Comparison of ENCODE assay signal across 23 mouse cellular contexts in genomic region chr8:94458567-94458966, GRCm38 (mm10). TPM values are rescaled to one million over a fixed set of nuclear protein-coding genes. Genes with fewer than 3 reads are reported as not detected.
A peak's percentile ranks its signal among the peaks of the same experiment; 100 is the strongest.
DNase-seq lines count a peak whose midpoint lies in the region; ATAC-seq and TF ChIP-seq lines count a peak whose summit lies in the region.
"Had no signal": no experiment of that assay in that cellular context is flagged by ENCODE, and none has a peak within 500 bp of the region (broad histone marks: within the 10 kb centered on the region; RNA-seq: fewer than 3 reads in every experiment).

No protein-coding gene starts in this region.

- peak; percentile 96 for ATAC-seq in granulocyte monocyte progenitor cell, adult 5-6 weeks (replicated peaks; ENCODE audit: poor library complexity, severe bottlenecking)
- ATAC-seq: forebrain, embryonic 13.5 days; hindbrain, embryonic 16.5 days; liver, embryonic 12.5 days; midbrain, embryonic 13.5 days; Patski had no signal

- 30% methylated on average over 2 of the region's 2 CpGs for WGBS in thymus, adult 2 months

- peaks cover 17% of the 10 kb centered on the region for H3K27me3 ChIP-seq in myocyte (ENCODE audit: control insufficient read depth, insufficient read depth, insufficient read length)
- no peaks in the 10 kb centered on the region for H3K27me3 ChIP-seq in thymus, adult 2 months (ENCODE audit: control insufficient read depth, insufficient read depth, low read length)
- H3K27me3 ChIP-seq: forebrain, embryonic 13.5 days; liver, embryonic 12.5 days; midbrain, embryonic 13.5 days; Patski had no signal

- no peaks in the 10 kb centered on the region for H3K36me3 ChIP-seq in myocyte (ENCODE audit: control insufficient read depth, insufficient read depth)
- no peaks in the 10 kb centered on the region for H3K36me3 ChIP-seq in thymus, adult 2 months (ENCODE audit: control insufficient read depth, insufficient read depth, low read length)
- H3K36me3 ChIP-seq: embryonic facial prominence, embryonic 10.5 days; limb, embryonic 10.5 days; liver, embryonic 12.5 days; midbrain, embryonic 13.5 days had no signal

- no peaks in the 10 kb centered on the region for H3K79me2 ChIP-seq in myocyte (ENCODE audit: control insufficient read depth, insufficient read depth)

- no peak for TF ChIP-seq CTCF in thymus, adult 2 months (IDR thresholded peaks at IDR 0.05; ENCODE audit: borderline replicate concordance, control insufficient read depth, extremely low read depth, insufficient read depth, low read length, poor library complexity)

- TF ChIP-seq POLR2A in myocyte (IDR thresholded peaks at IDR 0.05; ENCODE audit: insufficient read length, low read depth) = no peak
- TF ChIP-seq POLR2A in thymus, adult 2 months (IDR thresholded peaks at IDR 0.05; ENCODE audit: control insufficient read depth, extremely low read depth, insufficient read depth, low read length, poor library complexity) = no peak

- DNase-seq in CD4-positive helper T cell, adult 2 months (ENCODE audit: low read depth, low spot score) = peak; percentile 68
- DNase-seq in adipocyte (ENCODE audit: low spot score) = peak; percentile 28
- no peak for DNase-seq in gastrocnemius, adult 8-10 months (ENCODE audit: low spot score in 2 of 2)
- no peak for DNase-seq in thymus, postnatal 4 days
- DNase-seq in thymus, adult 2 months = no peak
- DNase-seq in layer of hippocampus, adult 11-12 months (ENCODE audit: low spot score) = no peak
- DNase-seq: adrenal gland, postnatal 36 days; cerebellum, adult 8-10 months; gastrocnemius, postnatal 25 days; kidney, adult 18-20 months; lung, adult 2 months; right cerebral cortex, postnatal 14 days; thymus, adult 18-20 months had no signal

- H3K4me2 ChIP-seq in myocyte (ENCODE audit: low read depth) = peak overlapping the region; percentile 39
- H3K4me2 ChIP-seq: forebrain, embryonic 13.5 days; liver, embryonic 12.5 days; midbrain, embryonic 13.5 days had no signal

- no peak overlapping the region for H3K4me3 ChIP-seq in myocyte
- H3K4me3 ChIP-seq in thymus, adult 2 months (ENCODE audit: control insufficient read depth, insufficient read depth, low read length) = no peak overlapping the region
- H3K4me3 ChIP-seq: embryonic facial prominence, embryonic 10.5 days; forebrain, embryonic 13.5 days; limb, embryonic 10.5 days; liver, embryonic 12.5 days; midbrain, embryonic 13.5 days had no signal

- no peak overlapping the region for H3K27ac ChIP-seq in thymus, adult 2 months (ENCODE audit: control insufficient read depth, insufficient read depth, low read length)
- H3K27ac ChIP-seq: embryonic facial prominence, embryonic 10.5 days; forebrain, embryonic 13.5 days; kidney, postnatal 0 days; limb, embryonic 10.5 days; liver, embryonic 12.5 days; midbrain, embryonic 13.5 days had no signal

- H3ac ChIP-seq in myocyte (ENCODE audit: control insufficient read depth, insufficient read length) = no peak overlapping the region

- H3K4me1 ChIP-seq in thymus, adult 2 months (replicated peaks; ENCODE audit: control insufficient read depth, insufficient read depth, low read length) = peaks cover 4% of the 10 kb centered on the region; the same call in 1 of the 2 replicates
- H3K4me1 ChIP-seq: embryonic facial prominence, embryonic 10.5 days; forebrain, embryonic 13.5 days; limb, embryonic 10.5 days; liver, embryonic 12.5 days; midbrain, embryonic 13.5 days had no signal

TF ChIP-seq in myocyte, 11 proteins besides CTCF, POLR2A, EP300 and RAD21:
- TF ChIP-seq SRF (IDR thresholded peaks at IDR 0.05; ENCODE audit: control insufficient read depth, insufficient read length, low read depth) (no peak), E2F4 (IDR thresholded peaks at IDR 0.05; ENCODE audit: insufficient read depth) (no peak), CEBPB (IDR thresholded peaks at IDR 0.05; ENCODE audit: insufficient read depth, poor library complexity, severe bottlenecking) (peak; percentile 62; the same call in 1 of the 2 replicates), REST (IDR thresholded peaks at IDR 0.05; ENCODE audit: insufficient read depth, insufficient read length) (no peak), MAX (IDR thresholded peaks at IDR 0.05; ENCODE audit: low read depth) (no peak), TCF12 (IDR thresholded peaks at IDR 0.05; ENCODE audit: insufficient read depth, poor library complexity, severe bottlenecking) (no peak), TCF3 (IDR thresholded peaks at IDR 0.05; ENCODE audit: insufficient read length, low read depth) (no peak), MYOD1 (IDR thresholded peaks at IDR 0.05; ENCODE audit: control insufficient read depth in 1 of 3, insufficient read length in 2 of 3, low read depth in 2 of 3) (peak in 2 of 3 experiments; percentile 3 to 10), USF1 (IDR thresholded peaks at IDR 0.05; ENCODE audit: low read depth) (no peak), MYOG (IDR thresholded peaks at IDR 0.05; ENCODE audit: control insufficient read depth in 1 of 3, insufficient read depth in 1 of 3, insufficient read length in 2 of 3, low read depth in 2 of 3) (peak in 1 of 3 experiments; percentile 41), POLR2AphosphoS2 (IDR thresholded peaks at IDR 0.05; ENCODE audit: insufficient read length, low read depth) (no peak)

RNA-seq across cellular contexts. Expression of gene Nlrc5, which starts 24.4 kb away (rescaled TPM):
- total RNA-seq in granulocyte monocyte progenitor cell, adult 5-6 weeks (2014; fragmentation: Nextera tagmentation) = 35.8 and 43.0 TPM in 2 replicates
- total RNA-seq in granulocyte monocyte progenitor cell, adult 5-6 weeks (2017) = 19.3 and 19.4 TPM in 2 replicates
- polyA plus RNA-seq in myocyte (2012; fragmentation: generic; extraction: Trizol) = 0.40 TPM
- total RNA-seq in gastrocnemius, adult 8-10 months (2022) = 1 to 10 TPM in 1 of 4 experiments, under 1 TPM in 3; 0.44 to 1.1 (median 0.65) TPM
- 56.8 and 57.5 TPM in 2 replicates for polyA plus RNA-seq in thymus, adult 2 months (2012; rRNA removed)
- polyA plus RNA-seq: embryonic facial prominence, embryonic 10.5 days; limb, embryonic 10.5 days had no signal

Comparison
In these comparisons a context has a peak if more than half of its experiments do, and no peak if none do; other contexts are left out.
1. DNase-seq: peak in CD4-positive helper T cell, adult 2 months (single experiment) and adipocyte (single experiment); none in gastrocnemius, adult 8-10 months (0 of 2), thymus, postnatal 4 days (single experiment), thymus, adult 2 months (single experiment) and layer of hippocampus, adult 11-12 months (single experiment).
2. RNA of gene Nlrc5, which starts 24.4 kb away (total RNA-seq): 19.3 to 43.0 TPM in granulocyte monocyte progenitor cell, adult 5-6 weeks; 0.44 to 1.1 TPM in gastrocnemius, adult 8-10 months; every median in the first group is over 4 times any median in the second.